Mouse (Mus musculus): ENCODE data around the gene Pard3b.

DNA sequence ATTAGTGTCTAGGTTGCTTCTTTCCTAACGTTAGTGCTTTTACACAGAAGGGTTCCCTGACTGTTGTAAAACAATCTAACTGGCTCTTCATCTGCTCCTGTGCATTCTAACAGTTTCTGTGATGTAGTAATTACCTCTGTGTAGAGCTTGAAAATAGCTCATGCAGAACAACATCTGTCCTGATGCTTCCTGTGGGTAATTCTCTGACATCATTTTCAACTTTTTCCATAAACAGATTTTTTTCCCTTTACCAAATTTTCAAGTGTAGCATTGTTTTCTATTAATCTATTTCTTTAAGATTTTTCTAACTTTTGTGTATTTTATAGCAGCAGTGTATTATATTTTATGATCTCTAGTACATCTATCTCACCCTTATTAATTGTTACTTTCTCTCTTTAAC is 917.2 kb downstream of the Pard3b start:
- no peak for TF ChIP-seq CTCF (IDR thresholded peaks at IDR 0.05; ENCODE audit: low read depth, low read length)
- TF ChIP-seq POLR2A (IDR thresholded peaks at IDR 0.05; ENCODE audit: borderline replicate concordance, low read depth, low read length), result no peak

Measured in bone marrow macrophage, adult 2 months (primary cell).